20 mouse cellular contexts compared by ENCODE assay signal in genomic region chr10:95709903-95710660, GRCm38 (mm10). TPM values are rescaled to one million over a fixed set of nuclear protein-coding genes. Genes with fewer than 3 reads are reported as not detected.
DNase-seq lines count a peak whose midpoint lies in the region; ATAC-seq and TF ChIP-seq lines count a peak whose summit lies in the region.
"Had no signal": no experiment of that assay in that cellular context is flagged by ENCODE, and none has a peak within 500 bp of the region (broad histone marks: within the 10 kb centered on the region; RNA-seq: fewer than 3 reads in every experiment).

No protein-coding gene starts in this region.

- no peak overlapping the region for H3K4me3 ChIP-seq in forebrain, embryonic 10.5 days
- no peak overlapping the region for H3K4me3 ChIP-seq in forebrain, embryonic 16.5 days (replicated peaks; ENCODE audit: low read length)
- H3K4me3 ChIP-seq in midbrain, embryonic 10.5 days: no peak overlapping the region
- no peak overlapping the region for H3K4me3 ChIP-seq in midbrain, postnatal 0 days (ENCODE audit: low read depth, low read length)
- no peak overlapping the region for H3K4me3 ChIP-seq in embryonic facial prominence, embryonic 14.5 days (ENCODE audit: low read depth, low read length)
- H3K4me3 ChIP-seq in limb, embryonic 15.5 days: no peak overlapping the region
- no peak overlapping the region for H3K4me3 ChIP-seq in kidney, embryonic 16.5 days (ENCODE audit: low read length)
- H3K4me3 ChIP-seq: heart, embryonic 15.5 days; kidney, embryonic 15.5 days; layer of hippocampus, adult 2 months had no signal

- TF ChIP-seq CTCF in midbrain, postnatal 0 days (IDR thresholded peaks at IDR 0.05): no peak

- ATAC-seq in forebrain, embryonic 16.5 days: no peak
- no peak for ATAC-seq in midbrain, postnatal 0 days (ENCODE audit: low FRiP score)
- no peak for ATAC-seq in embryonic facial prominence, embryonic 14.5 days (ENCODE audit: low read depth)
- no peak for ATAC-seq in limb, embryonic 15.5 days (ENCODE audit: insufficient number of reproducible peaks, low FRiP score, low TSS enrichment, low read depth)
- no peak for ATAC-seq in frontal cortex, adult (ENCODE audit: low TSS enrichment)
- ATAC-seq in kidney, embryonic 16.5 days (ENCODE audit: low FRiP score, low TSS enrichment): no peak
- ATAC-seq: inflammation-experienced regulatory T-cells, adult 6 months; liver, postnatal 0 days had no signal

- WGBS in forebrain, embryonic 10.5 days: 67% methylated on average over 8 of the region's 8 CpGs
- WGBS in forebrain, embryonic 16.5 days: 60% methylated on average over 8 of the region's 8 CpGs
- 70% methylated on average over 8 of the region's 8 CpGs for WGBS in midbrain, embryonic 10.5 days
- 67% methylated on average over 8 of the region's 8 CpGs for WGBS in midbrain, postnatal 0 days
- 45% methylated on average over 8 of the region's 8 CpGs for WGBS in embryonic facial prominence, embryonic 14.5 days
- WGBS in limb, embryonic 15.5 days: 42% methylated on average over 8 of the region's 8 CpGs
- 65% methylated on average over 8 of the region's 8 CpGs for WGBS in kidney, embryonic 16.5 days

- no peak overlapping the region for H3K4me2 ChIP-seq in forebrain, embryonic 16.5 days (ENCODE audit: low read length)
- no peak overlapping the region for H3K4me2 ChIP-seq in midbrain, postnatal 0 days (ENCODE audit: low read depth, low read length, poor library complexity, severe bottlenecking)
- no peak overlapping the region for H3K4me2 ChIP-seq in embryonic facial prominence, embryonic 14.5 days (ENCODE audit: low read depth, low read length)
- H3K4me2 ChIP-seq in limb, embryonic 15.5 days: no peak overlapping the region
- H3K4me2 ChIP-seq in kidney, embryonic 16.5 days (replicated peaks; ENCODE audit: low read depth, low read length): no peak overlapping the region
- H3K4me2 ChIP-seq: heart, embryonic 15.5 days; kidney, embryonic 15.5 days had no signal

- H3K36me3 ChIP-seq in forebrain, embryonic 10.5 days (replicated peaks): no peaks in the 10 kb centered on the region
- no peaks in the 10 kb centered on the region for H3K36me3 ChIP-seq in forebrain, embryonic 16.5 days (ENCODE audit: control insufficient read depth, insufficient read depth)
- no peaks in the 10 kb centered on the region for H3K36me3 ChIP-seq in midbrain, embryonic 10.5 days
- H3K36me3 ChIP-seq in midbrain, postnatal 0 days (ENCODE audit: insufficient read depth, low read length): no peaks in the 10 kb centered on the region
- no peaks in the 10 kb centered on the region for H3K36me3 ChIP-seq in embryonic facial prominence, embryonic 14.5 days (ENCODE audit: control insufficient read depth, insufficient read depth, low read length)
- no peaks in the 10 kb centered on the region for H3K36me3 ChIP-seq in limb, embryonic 15.5 days
- no peaks in the 10 kb centered on the region for H3K36me3 ChIP-seq in kidney, embryonic 16.5 days (ENCODE audit: insufficient read depth, low read length)
- H3K36me3 ChIP-seq: heart, embryonic 15.5 days; kidney, embryonic 15.5 days had no signal

- H3K27me3 ChIP-seq in forebrain, embryonic 10.5 days (ENCODE audit: poor library complexity, severe bottlenecking): no peaks in the 10 kb centered on the region
- no peaks in the 10 kb centered on the region for H3K27me3 ChIP-seq in forebrain, embryonic 16.5 days (replicated peaks; ENCODE audit: control insufficient read depth, insufficient read depth, low read length)
- no peaks in the 10 kb centered on the region for H3K27me3 ChIP-seq in midbrain, embryonic 10.5 days (ENCODE audit: low read depth, poor library complexity, severe bottlenecking)
- no peaks in the 10 kb centered on the region for H3K27me3 ChIP-seq in midbrain, postnatal 0 days (ENCODE audit: insufficient read depth, low read length)
- H3K27me3 ChIP-seq in embryonic facial prominence, embryonic 14.5 days (replicated peaks; ENCODE audit: control insufficient read depth, insufficient read depth, low read length): no peaks in the 10 kb centered on the region
- no peaks in the 10 kb centered on the region for H3K27me3 ChIP-seq in limb, embryonic 15.5 days
- no peaks in the 10 kb centered on the region for H3K27me3 ChIP-seq in kidney, embryonic 16.5 days (ENCODE audit: insufficient read depth, low read length)
- H3K27me3 ChIP-seq: heart, embryonic 15.5 days; kidney, embryonic 15.5 days had no signal

- no peak for DNase-seq in forebrain, embryonic 10.5 days (ENCODE audit: extremely low spot score, low spot score)
- DNase-seq in midbrain, embryonic 10.5 days (ENCODE audit: low spot score): no peak
- DNase-seq in midbrain, postnatal 0 days (ENCODE audit: low spot score): no peak
- DNase-seq in embryonic facial prominence, embryonic 14.5 days (ENCODE audit: low spot score): peak; percentile 53
- DNase-seq: adrenal gland, postnatal 10 days; cerebellum, adult 9-10 months; liver; liver, postnatal 0 days; lung, postnatal 14 days; thymus, adult 18-20 months had no signal

- H3K9ac ChIP-seq in forebrain, embryonic 16.5 days (replicated peaks; ENCODE audit: low read depth, low read length): no peak overlapping the region
- H3K9ac ChIP-seq in midbrain, postnatal 0 days (replicated peaks; ENCODE audit: low read length, poor library complexity, severe bottlenecking): no peak overlapping the region
- H3K9ac ChIP-seq in embryonic facial prominence, embryonic 14.5 days (ENCODE audit: low read depth, low read length): no peak overlapping the region
- H3K9ac ChIP-seq in limb, embryonic 15.5 days: no peak overlapping the region
- H3K9ac ChIP-seq in kidney, embryonic 16.5 days (replicated peaks; ENCODE audit: low read length): no peak overlapping the region
- H3K9ac ChIP-seq: heart, embryonic 15.5 days; kidney, embryonic 15.5 days; liver, postnatal 0 days had no signal

- H3K9me3 ChIP-seq in forebrain, embryonic 10.5 days: no peaks in the 10 kb centered on the region
- H3K9me3 ChIP-seq in forebrain, embryonic 16.5 days (ENCODE audit: control insufficient read depth, low read length): no peaks in the 10 kb centered on the region
- H3K9me3 ChIP-seq in midbrain, embryonic 10.5 days (replicated peaks): no peaks in the 10 kb centered on the region
- H3K9me3 ChIP-seq in midbrain, postnatal 0 days (ENCODE audit: low read length): no peaks in the 10 kb centered on the region
- no peaks in the 10 kb centered on the region for H3K9me3 ChIP-seq in embryonic facial prominence, embryonic 14.5 days (ENCODE audit: control insufficient read depth, low read length)
- no peaks in the 10 kb centered on the region for H3K9me3 ChIP-seq in limb, embryonic 15.5 days
- H3K9me3 ChIP-seq in kidney, embryonic 16.5 days (ENCODE audit: low read length): no peaks in the 10 kb centered on the region
- H3K9me3 ChIP-seq: heart, embryonic 15.5 days; kidney, embryonic 15.5 days had no signal

- H3K4me1 ChIP-seq in forebrain, embryonic 10.5 days: peaks cover 47% of the 10 kb centered on the region
- H3K4me1 ChIP-seq in forebrain, embryonic 16.5 days (replicated peaks; ENCODE audit: control insufficient read depth, insufficient read depth, low read length): 0 out of 2 replicates have a peak, but pooled peaks cover 2% of the 10 kb centered on the region
- peaks cover 24% of the 10 kb centered on the region for H3K4me1 ChIP-seq in midbrain, embryonic 10.5 days
- no peaks in the 10 kb centered on the region for H3K4me1 ChIP-seq in midbrain, postnatal 0 days (ENCODE audit: insufficient read depth, low read length)
- H3K4me1 ChIP-seq in embryonic facial prominence, embryonic 14.5 days (ENCODE audit: control insufficient read depth, insufficient read depth, low read length): peaks cover 41% of the 10 kb centered on the region
- H3K4me1 ChIP-seq in limb, embryonic 15.5 days: peaks cover 33% of the 10 kb centered on the region
- peaks cover 28% of the 10 kb centered on the region for H3K4me1 ChIP-seq in kidney, embryonic 16.5 days (ENCODE audit: insufficient read depth, low read length)

- H3K27ac ChIP-seq in forebrain, embryonic 10.5 days: peak overlapping the region; percentile 69
- H3K27ac ChIP-seq in forebrain, embryonic 16.5 days (ENCODE audit: low read length): no peak overlapping the region
- H3K27ac ChIP-seq in midbrain, embryonic 10.5 days (replicated peaks): peak overlapping the region; percentile 69
- H3K27ac ChIP-seq in midbrain, postnatal 0 days (ENCODE audit: low read depth, low read length): no peak overlapping the region
- H3K27ac ChIP-seq in embryonic facial prominence, embryonic 14.5 days (replicated peaks; ENCODE audit: low read depth, low read length): peak overlapping the region; percentile 52
- H3K27ac ChIP-seq in limb, embryonic 15.5 days: peak overlapping the region; percentile 65; the same call in 1 of the 2 replicates
- H3K27ac ChIP-seq in kidney, embryonic 16.5 days (ENCODE audit: low read length): no peak overlapping the region
- H3K27ac ChIP-seq: heart, embryonic 15.5 days; kidney, embryonic 15.5 days; layer of hippocampus, adult 2 months had no signal

RNA-seq across cellular contexts. Expression of gene Anapc15-ps, which starts 36.8 kb away (rescaled TPM):
- polyA plus RNA-seq in forebrain, embryonic 10.5 days (2016; fragmentation: Nextera tagmentation; extraction: Ambion mirVana): not detected in 2 replicates
- polyA plus RNA-seq in forebrain, embryonic 16.5 days (2015; fragmentation: Nextera tagmentation; extraction: Ambion mirVana): not detected in 2 replicates
- polyA plus RNA-seq in midbrain, embryonic 10.5 days (2016; fragmentation: Nextera tagmentation; extraction: Ambion mirVana): not detected in 2 replicates
- not detected in 2 replicates for total RNA-seq in midbrain, postnatal 0 days (2014; rRNA removed)
- not detected in 2 replicates for polyA plus RNA-seq in midbrain, postnatal 0 days (2015; fragmentation: Nextera tagmentation; extraction: Ambion mirVana)
- not detected in 2 replicates for polyA plus RNA-seq in embryonic facial prominence, embryonic 14.5 days (2014; fragmentation: Nextera tagmentation; extraction: Ambion mirVana)
- polyA plus RNA-seq in limb, embryonic 15.5 days (2015; fragmentation: Nextera tagmentation; extraction: Ambion mirVana): not detected in 2 replicates
- 1.8 TPM in 1 of 2 replicates, not detected in the other for polyA plus RNA-seq in kidney, embryonic 16.5 days (2015; fragmentation: Nextera tagmentation; extraction: Ambion mirVana)
- total RNA-seq: adrenal gland, postnatal 10 days; layer of hippocampus, adult 2 months had no signal
- polyA plus RNA-seq: heart, embryonic 15.5 days; hindbrain, embryonic 11.5 days; inflammation-experienced regulatory T-cells, adult 6 months; liver, postnatal 0 days; small intestine, adult 2 months had no signal

Comparison
In these comparisons a context has a peak if more than half of its experiments do, and no peak if none do; other contexts are left out.
1. H3K27ac ChIP-seq: peak in forebrain, embryonic 10.5 days (single experiment), midbrain, embryonic 10.5 days (single experiment), embryonic facial prominence, embryonic 14.5 days (single experiment) and limb, embryonic 15.5 days (single experiment); none in forebrain, embryonic 16.5 days (single experiment), midbrain, postnatal 0 days (single experiment) and kidney, embryonic 16.5 days (single experiment).